Mouse (Mus musculus) heart, postnatal 10 days (tissue): ENCODE measurements around the gene Rrn3. TPM values are rescaled to one million over a fixed set of nuclear protein-coding genes. Genes with fewer than 3 reads are reported as not detected.
"Not testable (repeated sequence)": the region's sequence is repeated elsewhere in the genome, so short reads cannot be mapped to it uniquely, and the experiment has no call there.

ENCODE experiments used
- DNase-seq, 2 experiments: peaks; one replicate each; pipeline ENCODE4 v3.0.0; 2021
- intact Hi-C: fragments of 180-260 bp; cut with DNase I; formaldehyde crosslinking; loops from one replicate; pipeline ENCODE4 v1.15.1; 2025
- total RNA-seq, 2 experiments: library from RNA; stranded (reverse); gene quantifications; 2 replicates each; pipeline ENCODE4 v1.2.3; 2021

Gene Rrn3
- total RNA-seq, 2 experiments from 2014 or later = 42.5 to 47.6 TPM

GRCm38 (mm10) chr16:13774651-13775050, 5.9 kb upstream of the Rrn3 start:
- DNase-seq, intact Hi-C loops: not testable (repeated sequence)

- intact Hi-C loops = loop anchor here (2.0 to 5.0 kb wide), 2 partner anchors 26 to 36 kb away; partner anchors contain the start of gene Ntan1
- DNase-seq = no peak
Measured at GRCm38 (mm10) chr16:13781216-13781615, 708 bp downstream of the Rrn3 start.

- intact Hi-C loops = no loop called here
- DNase-seq = no peak
Measured at GRCm38 (mm10) chr16:13785932-13786331, 5.4 kb downstream of the Rrn3 start.

GRCm38 (mm10) chr16:13793441-13793840, 12.9 kb downstream of the Rrn3 start:
- intact Hi-C loops, DNase-seq: not testable (repeated sequence)

GRCm38 (mm10) chr16:13796746-13797175, 16.3 kb downstream of the Rrn3 start:
- intact Hi-C loops = no loop called here
- DNase-seq = no peak

- intact Hi-C loops = no loop called here
- DNase-seq = no peak
Measured at GRCm38 (mm10) chr16:13801231-13801630, 20.7 kb downstream of the Rrn3 start.

- intact Hi-C loops = no loop called here
- no peak for DNase-seq
Measured at GRCm38 (mm10) chr16:13804666-13805065, 24.2 kb downstream of the Rrn3 start.

- intact Hi-C loops = no loop called here
- no peak for DNase-seq
Measured at GRCm38 (mm10) chr16:13807616-13808015, 27.1 kb downstream of the Rrn3 start.

- no peak for DNase-seq
- intact Hi-C loops = no loop called here
Measured at GRCm38 (mm10) chr16:13808410-13808809, 27.9 kb downstream of the Rrn3 start.

- intact Hi-C loops = no loop called here
- no peak for DNase-seq
Measured at GRCm38 (mm10) chr16:13812152-13812551, 31.6 kb downstream of the Rrn3 start.

GRCm38 (mm10) chr16:13813200-13813599, 32.7 kb downstream of the Rrn3 start:
- intact Hi-C loops = no loop called here
- no peak for DNase-seq

- DNase-seq = peak; percentile 98
- intact Hi-C loops = loop anchor here (5.0 kb wide), 1 partner anchor 36 kb away; the partner anchor contains the start of gene Rrn3
Measured at GRCm38 (mm10) chr16:13818560-13819393, 38.3 kb downstream of the Rrn3 start, which contains the start of gene Ntan1. Ntan1 (plus strand) TSS chr16:13818845.

GRCm38 (mm10) chr16:13819394-13819743, 38.9 kb downstream of the Rrn3 start:
- no peak for DNase-seq
- intact Hi-C loops = loop anchor here (5.0 kb wide), 1 partner anchor 37 kb away; the partner anchor contains the start of gene Rrn3

GRCm38 (mm10) chr16:13819806-13820500, 39.4 kb downstream of the Rrn3 start:
- intact Hi-C loops = loop anchor here (5.0 kb wide), 3 partner anchors 38 to 342 kb away; partner anchors contain the start of genes Marf1, Mpv17l, Nde1 and Pdxdc1
- DNase-seq = no peak

GRCm38 (mm10) chr16:13820771-13821170, 40.3 kb downstream of the Rrn3 start:
- intact Hi-C loops = loop anchor here (5.0 kb wide), 2 partner anchors 82 to 342 kb away; partner anchors contain the start of genes Marf1, Mpv17l, Nde1 and Pdxdc1
- DNase-seq = no peak

GRCm38 (mm10) chr16:13825781-13826490, 45.4 kb downstream of the Rrn3 start:
- intact Hi-C loops = no loop called here
- no peak for DNase-seq

- no peak for DNase-seq
- intact Hi-C loops = no loop called here
Measured at GRCm38 (mm10) chr16:13826511-13826910, 46.0 kb downstream of the Rrn3 start.

GRCm38 (mm10) chr16:13830444-13830843, 49.9 kb downstream of the Rrn3 start:
- intact Hi-C loops = no loop called here
- DNase-seq = no peak

GRCm38 (mm10) chr16:13831606-13832005, 51.1 kb downstream of the Rrn3 start:
- DNase-seq = no peak
- intact Hi-C loops = no loop called here

GRCm38 (mm10) chr16:13834382-13834781, 53.9 kb downstream of the Rrn3 start:
- no peak for DNase-seq
- intact Hi-C loops = no loop called here

- intact Hi-C loops = no loop called here
- no peak for DNase-seq
Measured at GRCm38 (mm10) chr16:13840056-13840455, 59.5 kb downstream of the Rrn3 start.
